Mouse (Mus musculus): ENCODE results near the gene Gbp2. TPM values are rescaled to one million over a fixed set of nuclear protein-coding genes. Genes with fewer than 3 reads are reported as not detected.

Gbp2 gene
- total and polyA plus RNA-seq, 3 experiments, result 0.03 to 0.04 TPM; not detected in 1

GRCm38 (mm10) chr3:142640201-142640600, 19.8 kb downstream of the Gbp2 start:
- Histone ChIP-seq H3K9me3 (replicated peaks; ENCODE audit: insufficient read depth, low read length) (no peaks in the 10 kb centered on the region), H3K4me3 (ENCODE audit: control insufficient read depth in 1 of 2, insufficient read depth in 1 of 2, low read depth in 2 of 2, low read length in 2 of 2) (no peak overlapping the region), H3K4me1 (ENCODE audit: control insufficient read depth in 1 of 2, insufficient read depth in 2 of 2, low read length in 2 of 2) (no peaks in the 10 kb centered on the region), H3K27me3 (ENCODE audit: control insufficient read depth in 1 of 2, insufficient read depth in 2 of 2, low read length in 2 of 2) (peaks cover 0 to 5% of the 10 kb centered on the region in 2 experiments; a peak in 3 of 4 replicates), H3K79me2 (ENCODE audit: control insufficient read depth, insufficient read depth, low read length, poor library complexity) (no peaks in the 10 kb centered on the region), H3K36me3 (ENCODE audit: control insufficient read depth in 1 of 2, insufficient read depth in 2 of 2, low read length in 2 of 2) (no peaks in the 10 kb centered on the region), H3K9ac (ENCODE audit: control insufficient read depth, low read depth, low read length, poor library complexity, severe bottlenecking) (no peak overlapping the region), H3K27ac (ENCODE audit: control insufficient read depth, low read depth, low read length) (no peak overlapping the region)
- DNase-seq (ENCODE audit: low read depth, low spot score), result peak; percentile 63
- TF ChIP-seq SMC3 (IDR thresholded peaks at IDR 0.05; ENCODE audit: low read depth, low read length) (peak; percentile 61), JUND (IDR thresholded peaks at IDR 0.05; ENCODE audit: low read depth, low read length) (no peak), USF1 (IDR thresholded peaks at IDR 0.05; ENCODE audit: low read depth, low read length) (no peak), ZNF384 (IDR thresholded peaks at IDR 0.05; ENCODE audit: low read depth, low read length) (no peak), CHD1 (IDR thresholded peaks at IDR 0.05; ENCODE audit: low read depth, low read length) (no peak), TCF12 (IDR thresholded peaks at IDR 0.05; ENCODE audit: low read depth, low read length) (no peak), HCFC1 (IDR thresholded peaks at IDR 0.05; ENCODE audit: low read depth, low read length) (no peak), SIN3A (IDR thresholded peaks at IDR 0.05; ENCODE audit: low read length) (no peak), POLR2A (IDR thresholded peaks at IDR 0.05; ENCODE audit: control insufficient read depth in 1 of 2, insufficient read depth in 1 of 2, low read depth in 1 of 2, low read length in 2 of 2, poor library complexity in 1 of 2) (no peak), ZKSCAN1 (IDR thresholded peaks at IDR 0.05; ENCODE audit: low read depth, low read length) (no peak), MEF2A (IDR thresholded peaks at IDR 0.05; ENCODE audit: extremely low read depth, insufficient replicate concordance, low read depth, low read length, poor library complexity, severe bottlenecking) (no peak), MXI1 (IDR thresholded peaks at IDR 0.05; ENCODE audit: low read depth, low read length) (no peak), CTCF (IDR thresholded peaks at IDR 0.05 in 2 of 3, conservative IDR thresholded peaks at IDR 0.05 in 1 of 3; ENCODE audit: control insufficient read depth in 1 of 3, insufficient read depth in 1 of 3, low read depth in 2 of 3, low read length in 3 of 3, poor library complexity in 1 of 3, severe bottlenecking in 1 of 3) (peak; percentile 48 to 64 (median 59)), POLR2AphosphoS2 (IDR thresholded peaks at IDR 0.05; ENCODE audit: low read length) (no peak), RAD21 (IDR thresholded peaks at IDR 0.05; ENCODE audit: low read depth, low read length) (peak; percentile 35), TAL1 (IDR thresholded peaks at IDR 0.05; ENCODE audit: low read length) (no peak), USF2 (IDR thresholded peaks at IDR 0.05; ENCODE audit: borderline replicate concordance in 1 of 2, insufficient read depth in 1 of 2, low read depth in 1 of 2, low read length in 2 of 2) (no peak), E2F4 (IDR thresholded peaks at IDR 0.05; ENCODE audit: borderline replicate concordance, low read depth, low read length) (no peak), UBTF (IDR thresholded peaks at IDR 0.05; ENCODE audit: borderline replicate concordance, insufficient read depth, low read depth, low read length) (no peak), ETS1 (IDR thresholded peaks at IDR 0.05; ENCODE audit: low read depth, low read length) (no peak), NELFE (IDR thresholded peaks at IDR 0.05; ENCODE audit: low read depth, low read length) (no peak), BHLHE40 (IDR thresholded peaks at IDR 0.05; ENCODE audit: borderline replicate concordance, low read depth, low read length) (no peak), GABPA (IDR thresholded peaks at IDR 0.05; ENCODE audit: low read depth, low read length) (no peak), TBP (IDR thresholded peaks at IDR 0.05; ENCODE audit: low read depth, low read length) (no peak), KAT2A (conservative IDR thresholded peaks at IDR 0.05; ENCODE audit: low read depth, low read length) (no peak)
